Comparison of ENCODE assay signal across 12 mouse cellular contexts in genomic region chr3:9123079-9123478, GRCm38 (mm10).
DNase-seq lines count a peak whose midpoint lies in the region; ATAC-seq and TF ChIP-seq lines count a peak whose summit lies in the region.
"Had no signal": no experiment of that assay in that cellular context is flagged by ENCODE, and none has a peak within 500 bp of the region (broad histone marks: within the 10 kb centered on the region; RNA-seq: fewer than 3 reads in every experiment).

No protein-coding gene starts in this region.

- 50% methylated on average over 5 of the region's 5 CpGs for WGBS in lung, postnatal 0 days

- ATAC-seq in lung, postnatal 0 days = peak; percentile 85

- H3K27me3 ChIP-seq in lung, postnatal 0 days (replicated peaks; ENCODE audit: insufficient read depth, low read length) = no peaks in the 10 kb centered on the region
- H3K27me3 ChIP-seq: limb, embryonic 12.5 days; midbrain, embryonic 12.5 days had no signal

- H3K36me3 ChIP-seq in lung, postnatal 0 days (ENCODE audit: insufficient read depth, low read length) = no peaks in the 10 kb centered on the region
- H3K36me3 ChIP-seq: G1E; limb, embryonic 12.5 days; midbrain, embryonic 12.5 days had no signal

- no peak overlapping the region for H3K9ac ChIP-seq in lung, postnatal 0 days (replicated peaks; ENCODE audit: low read depth)
- H3K9ac ChIP-seq: midbrain, embryonic 12.5 days had no signal

- TF ChIP-seq CTCF in lung, postnatal 0 days (IDR thresholded peaks at IDR 0.05) = 0 out of 2 replicates have a peak, but pooled peaks have one; percentile 13

- no peak overlapping the region for H3K4me3 ChIP-seq in lung, postnatal 0 days (ENCODE audit: low read depth, low read length)
- H3K4me3 ChIP-seq: limb, embryonic 12.5 days; midbrain, embryonic 12.5 days had no signal

- H3K4me1 ChIP-seq in lung, postnatal 0 days (ENCODE audit: insufficient read depth, low read depth, low read length) = no peaks in the 10 kb centered on the region
- H3K4me1 ChIP-seq: limb, embryonic 12.5 days; midbrain, embryonic 12.5 days had no signal

- DNase-seq in layer of hippocampus, adult 9-11 months = peak; percentile 9
- no peak for DNase-seq in layer of hippocampus, adult 11-12 months (ENCODE audit: low spot score)
- peak; percentile 19 for DNase-seq in adrenal gland, adult 8-10 months
- peak; percentile 80 to 86 for DNase-seq in heart, adult 18-20 months
- DNase-seq in lung, postnatal 0 days (ENCODE audit: low spot score) = peak; percentile 71
- no peak for DNase-seq in kidney, adult 18-20 months
- no peak for DNase-seq in cerebellum, adult 18-20 months
- DNase-seq in thymus, postnatal 0 days (ENCODE audit: low spot score) = no peak
- DNase-seq: spleen, adult 18-20 months had no signal

- H3K4me2 ChIP-seq in lung, postnatal 0 days (replicated peaks; ENCODE audit: low read depth, low read length) = no peak overlapping the region
- H3K4me2 ChIP-seq: limb, embryonic 12.5 days; midbrain, embryonic 12.5 days had no signal

- no peak for TF ChIP-seq EP300 in lung, postnatal 0 days (IDR thresholded peaks at IDR 0.05)

- H3K27ac ChIP-seq in lung, postnatal 0 days (ENCODE audit: low read length) = no peak overlapping the region
- H3K27ac ChIP-seq: limb, embryonic 12.5 days; midbrain, embryonic 12.5 days had no signal

- H3K9me3 ChIP-seq in lung, postnatal 0 days (ENCODE audit: low read length) = no peaks in the 10 kb centered on the region
- H3K9me3 ChIP-seq: G1E; limb, embryonic 12.5 days; midbrain, embryonic 12.5 days had no signal

Comparison
In these comparisons a context has a peak if more than half of its experiments do, and no peak if none do; other contexts are left out.
1. DNase-seq: peak in layer of hippocampus, adult 9-11 months (single experiment), adrenal gland, adult 8-10 months (single experiment), heart, adult 18-20 months (2 of 2) and lung, postnatal 0 days (single experiment); none in layer of hippocampus, adult 11-12 months (single experiment), kidney, adult 18-20 months (single experiment), cerebellum, adult 18-20 months (0 of 2) and thymus, postnatal 0 days (single experiment).